Mouse (Mus musculus): ENCODE data around the gene Gm28038.

The Gm28038 gene

DNA sequence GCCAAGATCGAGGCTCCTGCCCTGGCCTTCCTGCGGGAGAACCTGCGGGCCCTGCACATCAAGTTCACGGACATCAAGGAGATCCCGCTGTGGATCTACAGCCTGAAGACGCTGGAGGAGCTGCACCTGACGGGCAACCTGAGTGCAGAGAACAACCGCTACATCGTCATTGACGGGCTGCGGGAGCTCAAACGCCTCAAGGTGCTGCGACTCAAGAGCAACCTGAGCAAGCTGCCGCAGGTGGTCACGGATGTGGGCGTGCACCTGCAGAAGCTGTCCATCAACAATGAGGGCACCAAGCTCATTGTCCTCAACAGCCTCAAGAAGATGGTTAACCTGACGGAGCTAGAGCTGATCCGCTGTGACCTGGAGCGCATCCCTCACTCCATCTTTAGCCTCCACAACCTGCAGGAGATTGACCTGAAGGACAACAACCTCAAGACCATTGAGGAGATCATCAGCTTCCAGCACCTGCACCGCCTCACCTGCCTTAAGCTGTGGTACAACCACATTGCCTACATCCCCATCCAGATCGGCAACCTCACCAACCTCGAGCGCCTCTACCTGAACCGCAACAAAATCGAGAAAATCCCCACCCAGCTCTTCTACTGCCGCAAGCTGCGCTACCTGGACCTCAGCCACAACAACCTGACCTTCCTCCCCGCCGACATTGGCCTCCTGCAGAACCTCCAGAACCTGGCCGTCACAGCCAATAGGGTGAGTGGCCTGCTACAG, 24.1 kb upstream of the Gm28038 start:
- in situ Hi-C loops (cut with MboI; ENCODE audit: unreplicated experiment in 2 of 2): loop anchor here in 1 of 2 experiments (5.0 kb wide), 1 partner anchor 84 kb away; the partner anchor contains the start of gene Endog

- in situ Hi-C loops (cut with MboI; ENCODE audit: unreplicated experiment in 2 of 2): loop anchor here in 1 of 2 experiments (5.0 kb wide), 1 partner anchor 86 kb away; the partner anchor contains the start of gene Endog
Observed at GRCm38 (mm10) chr2:30257699-30258460, 23.0 kb upstream of the Gm28038 start.

GRCm38 (mm10) chr2:30258600-30258999, 22.2 kb upstream of the Gm28038 start:
- in situ Hi-C loops (cut with MboI; ENCODE audit: unreplicated experiment in 2 of 2): loop anchor here in 1 of 2 experiments (5.0 kb wide), 1 partner anchor 86 kb away; the partner anchor contains the start of gene Endog

DNA sequence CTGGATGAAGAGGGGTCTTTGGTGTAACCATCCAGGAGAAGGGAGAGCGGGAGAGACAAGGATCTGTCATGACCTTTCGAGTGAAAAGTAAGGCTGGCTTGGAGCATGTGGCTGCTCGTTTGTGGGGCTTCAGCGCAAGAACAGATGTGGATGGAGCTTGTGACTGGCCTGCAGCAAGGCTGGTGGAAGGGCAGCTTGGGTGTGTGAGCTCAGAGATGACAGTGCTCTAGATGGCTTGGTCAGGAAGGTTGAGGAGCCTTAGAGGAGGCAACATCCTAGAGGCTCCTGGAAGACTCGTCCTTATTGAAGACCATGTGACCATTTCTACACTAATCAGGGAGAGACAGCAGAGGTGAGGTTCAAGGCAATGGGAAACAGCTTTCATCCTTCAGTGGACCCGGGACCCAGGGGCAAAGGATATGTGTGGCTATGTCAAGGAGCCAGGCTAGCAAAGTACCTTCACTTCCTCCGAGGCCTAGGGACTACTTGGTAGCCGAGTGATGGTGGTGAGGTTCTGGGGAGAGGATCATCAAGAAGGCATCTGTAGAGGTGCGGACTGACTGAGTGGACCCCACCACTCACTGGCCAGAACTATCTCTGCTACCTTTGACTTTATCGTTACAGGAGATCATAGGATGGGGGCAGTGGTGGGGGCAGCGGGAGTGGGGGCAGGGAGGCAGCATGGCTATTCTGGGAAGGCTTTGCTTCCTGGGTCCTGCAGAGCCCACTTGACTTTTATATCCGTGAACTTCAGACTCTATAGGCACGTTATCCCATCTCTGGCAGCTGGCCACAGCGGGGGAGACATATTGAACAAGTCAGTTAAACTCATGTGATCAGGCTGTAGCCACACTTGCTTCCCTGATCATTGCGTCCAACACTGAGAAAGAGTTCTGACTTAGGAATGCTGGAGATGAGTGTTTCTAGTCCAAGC, 21.4 kb upstream of the Gm28038 start:
- in situ Hi-C loops (cut with MboI; ENCODE audit: unreplicated experiment in 2 of 2): loop anchor here in 1 of 2 experiments (5.0 kb wide), 1 partner anchor 87 kb away; the partner anchor contains the start of gene Endog

- in situ Hi-C loops (cut with MboI; ENCODE audit: unreplicated experiment in 2 of 2): no loop called here
Observed at GRCm38 (mm10) chr2:30261064-30261736, 19.6 kb upstream of the Gm28038 start.

DNA sequence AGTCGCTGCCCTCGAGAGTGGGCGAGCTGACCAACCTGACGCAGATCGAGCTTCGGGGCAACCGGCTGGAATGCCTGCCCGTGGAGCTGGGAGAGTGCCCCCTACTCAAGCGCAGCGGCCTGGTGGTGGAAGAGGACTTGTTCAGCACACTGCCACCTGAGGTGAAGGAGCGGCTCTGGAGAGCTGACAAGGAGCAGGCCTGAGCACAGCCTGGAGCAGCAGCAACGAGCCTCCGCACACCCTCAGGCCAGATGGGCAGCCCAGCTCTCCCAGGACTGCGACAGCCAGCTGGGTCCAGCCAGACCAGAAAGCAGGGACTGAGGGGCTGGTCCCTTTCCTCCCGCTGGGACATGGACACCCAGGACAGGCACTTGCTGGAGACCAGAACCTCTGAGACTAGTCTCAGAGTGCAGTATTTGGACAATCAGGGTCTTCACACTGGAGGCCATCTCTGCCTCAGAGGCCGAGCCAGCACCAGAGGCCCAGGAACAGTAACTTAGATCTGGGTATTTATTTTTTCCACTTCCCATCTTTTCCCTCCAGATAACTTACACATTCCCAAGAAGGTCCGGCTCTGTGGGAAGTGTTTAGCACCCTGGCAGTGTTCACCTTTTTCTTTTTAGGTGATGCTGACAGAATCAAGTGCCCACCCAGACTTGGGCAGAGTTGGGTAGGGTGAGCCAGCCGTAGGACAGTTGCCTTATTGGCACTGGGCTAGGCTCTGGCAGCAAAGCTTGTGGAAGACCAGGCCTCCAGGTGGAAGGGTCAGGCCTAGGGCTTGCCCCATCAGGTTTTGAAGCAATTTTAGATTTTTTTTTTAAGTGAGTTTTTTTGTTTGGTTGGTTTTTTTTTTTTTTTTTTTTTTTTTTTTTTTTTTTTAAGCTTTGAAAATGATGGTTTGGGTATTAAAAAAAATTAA, 18.7 kb upstream of the Gm28038 start:
- in situ Hi-C loops (cut with MboI; ENCODE audit: unreplicated experiment in 2 of 2): no loop called here

GRCm38 (mm10) chr2:30262840-30263441, 17.9 kb upstream of the Gm28038 start:
- in situ Hi-C loops (cut with MboI; ENCODE audit: unreplicated experiment in 2 of 2): no loop called here

DNA sequence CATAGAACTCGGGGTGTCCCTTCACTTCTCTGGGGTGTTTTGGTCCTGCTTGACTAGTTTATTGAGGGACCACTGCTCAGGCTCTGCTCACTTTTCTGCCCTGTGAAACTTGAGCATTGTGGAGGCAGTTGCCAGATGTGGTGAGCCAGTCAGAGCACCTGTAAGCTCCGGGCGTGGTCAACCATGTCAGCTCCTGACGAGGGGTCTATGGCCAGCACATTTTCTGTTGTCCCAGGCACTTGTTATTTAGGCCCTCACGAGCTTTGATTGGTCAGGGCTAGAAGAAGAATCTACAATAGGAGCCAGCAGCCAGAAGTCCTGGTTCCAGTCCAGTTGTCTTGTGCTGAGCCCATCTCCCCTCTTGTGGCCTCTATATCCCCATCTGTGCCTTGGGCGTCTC, 17.0 kb upstream of the Gm28038 start:
- in situ Hi-C loops (cut with MboI; ENCODE audit: unreplicated experiment in 2 of 2): no loop called here

DNA sequence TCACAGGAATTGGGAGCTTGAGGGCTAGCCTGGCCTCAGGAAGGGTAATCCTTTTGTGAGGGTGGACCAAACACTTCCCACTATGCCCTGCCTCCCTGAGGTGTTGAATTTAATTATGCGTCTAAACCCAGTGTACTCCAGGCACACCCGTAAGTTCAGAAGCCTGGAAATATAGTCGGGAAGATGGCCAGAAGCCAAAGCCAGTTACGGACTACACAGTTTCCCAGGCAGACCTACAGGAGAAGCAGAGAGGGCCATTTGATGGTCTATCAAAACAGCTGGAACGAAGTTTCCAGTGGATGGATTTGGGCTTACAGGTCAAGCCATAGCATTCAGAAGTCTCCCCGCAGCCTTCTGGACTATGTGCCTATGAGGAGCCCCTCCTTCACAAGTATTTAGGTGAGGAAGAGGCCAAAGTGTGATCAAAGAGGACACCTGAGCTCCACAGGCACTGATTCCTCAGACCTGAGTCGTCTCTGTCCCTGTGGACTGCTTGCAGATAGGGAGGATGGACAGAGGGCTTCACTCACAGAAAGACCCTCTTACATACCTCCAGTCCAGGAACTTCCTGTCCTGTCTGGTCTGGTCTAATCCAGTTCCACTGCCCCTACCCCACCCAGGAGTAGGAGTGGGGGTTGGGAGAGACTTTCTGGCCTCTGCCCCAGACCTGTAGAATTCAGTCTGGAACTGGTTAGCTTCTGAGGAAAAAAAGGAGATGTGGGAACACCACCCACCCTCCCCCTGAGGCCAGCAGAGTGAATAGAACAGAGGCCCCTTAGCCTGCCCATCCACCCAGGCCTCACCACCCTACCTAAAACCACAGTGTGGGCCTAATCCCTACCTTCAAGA, 15.9 kb upstream of the Gm28038 start:
- in situ Hi-C loops (cut with MboI; ENCODE audit: unreplicated experiment in 2 of 2): loop anchor here in 1 of 2 experiments (5.0 kb wide), 1 partner anchor 73 kb away; no protein-coding TSS in a partner anchor

- in situ Hi-C loops (cut with MboI; ENCODE audit: unreplicated experiment in 2 of 2): loop anchor here in 1 of 2 experiments (5.0 kb wide), 1 partner anchor 74 kb away; no protein-coding TSS in a partner anchor
Observed at GRCm38 (mm10) chr2:30265767-30266253, 15.0 kb upstream of the Gm28038 start, which contains the start of gene Phyhd1. Gene Phyhd1, plus strand, starts transcription at chr2:30266203.

DNA sequence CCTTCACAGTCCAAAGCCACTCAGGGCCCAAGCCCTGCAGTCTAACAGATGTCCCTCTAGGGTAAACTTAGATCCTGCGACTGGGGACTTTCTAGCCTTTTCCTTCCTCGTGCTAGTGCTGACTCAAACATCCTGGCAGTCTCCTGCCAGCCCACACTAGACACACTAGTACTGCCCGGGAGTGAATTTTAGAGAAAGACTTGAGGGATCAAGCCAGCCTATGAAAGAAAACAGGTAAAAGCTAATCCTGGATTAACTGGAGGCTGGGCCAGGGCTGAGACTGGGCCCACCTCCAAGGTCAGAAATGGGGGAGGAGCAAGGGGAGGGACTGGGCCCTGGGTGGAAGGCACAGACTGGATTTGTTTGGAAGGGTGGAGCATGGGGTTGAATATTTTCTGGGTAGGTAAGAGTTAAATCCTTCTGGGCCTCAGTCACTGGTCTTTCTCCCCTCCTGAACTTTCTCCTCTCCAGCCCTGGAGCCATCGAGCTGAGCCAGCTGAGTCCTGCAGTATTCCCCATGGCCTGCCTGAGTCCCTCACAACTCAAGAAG, 14.4 kb upstream of the Gm28038 start:
- in situ Hi-C loops (cut with MboI; ENCODE audit: unreplicated experiment in 2 of 2): loop anchor here in 1 of 2 experiments (5.0 kb wide), 1 partner anchor 74 kb away; no protein-coding TSS in a partner anchor

- in situ Hi-C loops (cut with MboI; ENCODE audit: unreplicated experiment in 2 of 2): loop anchor here in 1 of 2 experiments (5.0 kb wide), 1 partner anchor 75 kb away; no protein-coding TSS in a partner anchor
Observed at GRCm38 (mm10) chr2:30267466-30267865, 13.4 kb upstream of the Gm28038 start.

GRCm38 (mm10) chr2:30268371-30268770, 12.5 kb upstream of the Gm28038 start:
- in situ Hi-C loops (cut with MboI; ENCODE audit: unreplicated experiment in 2 of 2): loop anchor here in 1 of 2 experiments (5.0 kb wide), 1 partner anchor 76 kb away; no protein-coding TSS in a partner anchor

- in situ Hi-C loops (cut with MboI; ENCODE audit: unreplicated experiment in 2 of 2): loop anchor here in 1 of 2 experiments (5.0 kb wide), 1 partner anchor 77 kb away; no protein-coding TSS in a partner anchor
Observed at GRCm38 (mm10) chr2:30269241-30269990, 11.4 kb upstream of the Gm28038 start.

- in situ Hi-C loops (cut with MboI; ENCODE audit: unreplicated experiment in 2 of 2): loop anchor here in 1 of 2 experiments (10.0 kb wide), 1 partner anchor 165 kb away; no protein-coding TSS in a partner anchor
Observed at GRCm38 (mm10) chr2:30270134-30270533, 10.7 kb upstream of the Gm28038 start.

GRCm38 (mm10) chr2:30281651-30282050, 808 bp downstream of the Gm28038 start:
- in situ Hi-C loops (cut with MboI; ENCODE audit: unreplicated experiment in 2 of 2): no loop called here
